Mouse (Mus musculus) hindbrain, embryonic 16.5 days (tissue): ENCODE data around the gene Wasf2. TPM values are rescaled to one million over a fixed set of nuclear protein-coding genes. Genes with fewer than 3 reads are reported as not detected.

ENCODE experiments used
- ATAC-seq: fragments of 200-750 bp; cut with Nextera tagmentation; 2 replicates; pipeline ENCODE4 v1.8.0; 2017; ENCODE audit warnings: moderate TSS enrichment, moderate library complexity
- H3K27ac ChIP-seq: fragments of 300-500 bp; sonication (generic); 2 replicates; pipeline ENCODE4 v1.5.1; 2014; ENCODE audit warnings: low read depth, mild to moderate bottlenecking, control low read depth, low read length, moderate library complexity
- H3K27me3 ChIP-seq: fragments of 300-500 bp; sonication (generic); replicated peaks from 2 replicates; pipeline ENCODE4 v1.6.1; 2014; ENCODE audit warnings: low read length; ENCODE audit not compliant: control insufficient read depth, insufficient read depth
- H3K36me3 ChIP-seq: fragments of 300-500 bp; sonication (generic); 2 replicates; pipeline ENCODE4 v1.6.1; 2014; ENCODE audit warnings: mild to moderate bottlenecking, low read length, moderate library complexity, mixed read lengths; ENCODE audit not compliant: control insufficient read depth, insufficient read depth
- H3K4me1 ChIP-seq: fragments of 300-500 bp; sonication (generic); 2 replicates; pipeline ENCODE4 v1.6.1; 2014; ENCODE audit warnings: low read depth, low read length; ENCODE audit not compliant: control insufficient read depth, insufficient read depth
- H3K4me2 ChIP-seq: fragments of 300-500 bp; sonication (generic); 2 replicates; pipeline ENCODE4 v1.6.1; 2014; ENCODE audit warnings: mild to moderate bottlenecking, low read length, control low read depth, moderate library complexity
- H3K4me3 ChIP-seq: fragments of 300-500 bp; sonication (generic); 2 replicates; pipeline ENCODE4 v1.5.1; 2014; ENCODE audit warnings: mild to moderate bottlenecking, low read length, control low read depth, moderate library complexity
- H3K9ac ChIP-seq: fragments of 300-500 bp; sonication (generic); 2 replicates; pipeline ENCODE4 v1.6.1; 2014; ENCODE audit warnings: low read depth, mild to moderate bottlenecking, control low read depth, low read length, moderate library complexity
- H3K9me3 ChIP-seq: fragments of 300-500 bp; sonication (generic); 2 replicates; pipeline ENCODE4 v1.6.1; 2014; ENCODE audit warnings: mild to moderate bottlenecking, low read length, moderate library complexity; ENCODE audit not compliant: control insufficient read depth
- WGBS: fragments of 180-500 bp; shearing (Covaris S2); extraction: QIAGEN DNeasy Blood & Tissue Kit; methylation state at CpG from one replicate; pipeline ENCODE4 v1.1.7; 2014; 5-methylcytosine and 5-hydroxymethylcytosine counted together
- polyA plus RNA-seq: library from polyadenylated mRNA; unstranded; fragments of >200 nt; fragmentation: Nextera tagmentation; extraction: Ambion mirVana; gene quantifications from 2 replicates; pipeline ENCODE4 v1.2.1, GENCODE M21; 2015

Wasf2 gene
- polyA plus RNA-seq, 1 experiment from 2014 or later: 23.2 TPM

DNA sequence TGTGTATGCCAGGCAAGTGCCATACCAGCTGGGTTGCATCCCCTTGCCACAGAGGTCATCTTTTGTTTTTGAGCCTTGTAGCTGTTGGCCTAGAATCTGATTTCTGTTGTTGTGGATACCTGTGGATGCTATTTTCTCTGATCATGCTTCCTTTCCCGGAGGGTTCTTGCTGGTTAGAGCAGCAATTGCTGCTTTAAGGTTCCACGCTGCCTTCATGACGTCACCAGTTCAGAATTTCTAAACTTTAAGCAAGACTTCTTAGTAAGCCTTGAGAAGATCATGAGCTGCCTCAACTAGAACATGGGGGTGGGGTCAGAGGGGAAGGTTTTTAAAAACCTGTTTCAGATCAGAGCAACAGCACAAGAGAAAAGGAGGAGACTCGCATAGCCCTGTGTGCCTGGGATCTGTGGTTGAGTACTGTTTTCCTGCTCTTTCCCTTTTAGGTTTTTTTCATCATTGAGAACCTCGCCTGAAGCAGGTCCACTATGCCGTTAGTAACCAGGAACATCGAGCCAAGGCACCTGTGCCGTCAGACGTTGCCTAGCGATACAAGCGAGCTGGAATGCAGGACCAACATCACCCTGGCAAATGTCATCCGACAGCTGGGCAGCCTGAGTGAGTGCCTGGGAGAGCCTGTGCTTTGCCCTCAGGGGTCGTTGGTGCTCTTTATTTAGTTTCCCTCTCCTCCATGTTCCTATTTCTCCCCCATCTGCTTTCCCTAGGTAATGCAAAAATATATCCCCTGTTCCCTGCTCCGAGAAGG is 45.9 kb downstream of the Wasf2 start:
- Histone ChIP-seq H3K4me1 (peaks cover 22% of the 10 kb centered on the region), H3K4me3 (no peak overlapping the region), H3K36me3 (no peaks in the 10 kb centered on the region), H3K9ac (peak overlapping the region; percentile 48), H3K27ac (peak overlapping the region; percentile 78), H3K27me3 (no peaks in the 10 kb centered on the region), H3K9me3 (no peaks in the 10 kb centered on the region), H3K4me2 (peak overlapping the region; percentile 38)
- 38% methylated on average over 14 of the region's 14 CpGs for WGBS
- peak; percentile 60 for ATAC-seq

- peak overlapping the region; percentile 48 for H3K9ac ChIP-seq
- peak; percentile 83 for ATAC-seq
- peaks cover 22% of the 10 kb centered on the region for H3K4me1 ChIP-seq
- H3K36me3 ChIP-seq: no peaks in the 10 kb centered on the region
- peak overlapping the region; percentile 6; the same call in 1 of the 2 replicates for H3K4me3 ChIP-seq
- peak overlapping the region; percentile 38 for H3K4me2 ChIP-seq
- no peaks in the 10 kb centered on the region for H3K27me3 ChIP-seq
- 45% methylated on average over 18 of the region's 18 CpGs for WGBS
- peak overlapping the region; percentile 78 for H3K27ac ChIP-seq
- no peaks in the 10 kb centered on the region for H3K9me3 ChIP-seq
Measured at GRCm38 (mm10) chr4:133176761-133177403, 46.6 kb downstream of the Wasf2 start.

DNA sequence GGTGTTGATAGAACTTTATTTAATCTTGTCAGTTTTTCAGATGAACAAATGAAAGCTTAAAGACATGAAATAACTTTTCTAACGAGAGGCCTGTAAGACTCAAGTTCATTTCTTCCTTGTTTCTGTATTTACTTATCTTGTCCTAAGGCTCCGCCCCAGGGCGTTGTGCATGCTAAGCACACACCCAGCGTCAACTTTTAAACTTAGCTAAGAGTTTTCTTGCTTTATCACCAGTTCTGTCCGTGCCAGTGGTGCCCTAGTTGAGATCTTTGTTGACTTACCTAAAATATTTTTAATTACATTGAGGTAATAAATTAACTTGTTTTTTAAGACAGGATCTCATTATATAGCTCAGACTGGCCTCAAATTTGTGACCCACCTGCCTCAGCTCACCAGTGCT is 48.0 kb downstream of the Wasf2 start:
- Histone ChIP-seq H3K27ac (no peak overlapping the region), H3K4me3 (no peak overlapping the region), H3K9me3 (no peaks in the 10 kb centered on the region), H3K27me3 (no peaks in the 10 kb centered on the region), H3K4me1 (peaks cover 22% of the 10 kb centered on the region), H3K9ac (no peak overlapping the region), H3K4me2 (no peak overlapping the region), H3K36me3 (no peaks in the 10 kb centered on the region)
- no peak for ATAC-seq
- WGBS: 94% methylated on average over 5 of the region's 5 CpGs

DNA sequence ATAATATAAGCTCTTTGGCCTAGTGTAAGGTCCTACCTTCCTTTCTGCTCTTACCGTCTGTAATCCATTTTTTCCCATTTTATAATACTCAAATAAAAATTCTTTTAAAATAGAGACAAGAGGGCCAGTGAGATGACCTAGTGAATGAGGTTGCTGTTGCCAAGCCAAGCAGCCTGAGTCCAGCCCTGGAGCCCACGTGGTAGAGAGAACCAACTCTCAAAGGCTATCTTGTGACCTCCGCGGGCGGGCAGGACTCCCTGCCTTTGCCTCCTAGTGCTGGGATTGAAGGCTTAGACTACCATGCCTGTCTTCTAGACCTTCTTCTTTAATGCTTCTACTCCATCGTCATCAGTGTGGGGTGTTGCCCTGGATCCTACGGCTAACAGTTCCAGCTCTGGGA is 49.0 kb downstream of the Wasf2 start:
- no peak overlapping the region for H3K27ac ChIP-seq
- H3K4me2 ChIP-seq: no peak overlapping the region
- peaks cover 22% of the 10 kb centered on the region for H3K4me1 ChIP-seq
- H3K36me3 ChIP-seq: no peaks in the 10 kb centered on the region
- no peaks in the 10 kb centered on the region for H3K27me3 ChIP-seq
- no peak overlapping the region for H3K9ac ChIP-seq
- no peaks in the 10 kb centered on the region for H3K9me3 ChIP-seq
- no peak for ATAC-seq
- H3K4me3 ChIP-seq: no peak overlapping the region
- WGBS: 92% methylated on average over 7 of the region's 7 CpGs

DNA sequence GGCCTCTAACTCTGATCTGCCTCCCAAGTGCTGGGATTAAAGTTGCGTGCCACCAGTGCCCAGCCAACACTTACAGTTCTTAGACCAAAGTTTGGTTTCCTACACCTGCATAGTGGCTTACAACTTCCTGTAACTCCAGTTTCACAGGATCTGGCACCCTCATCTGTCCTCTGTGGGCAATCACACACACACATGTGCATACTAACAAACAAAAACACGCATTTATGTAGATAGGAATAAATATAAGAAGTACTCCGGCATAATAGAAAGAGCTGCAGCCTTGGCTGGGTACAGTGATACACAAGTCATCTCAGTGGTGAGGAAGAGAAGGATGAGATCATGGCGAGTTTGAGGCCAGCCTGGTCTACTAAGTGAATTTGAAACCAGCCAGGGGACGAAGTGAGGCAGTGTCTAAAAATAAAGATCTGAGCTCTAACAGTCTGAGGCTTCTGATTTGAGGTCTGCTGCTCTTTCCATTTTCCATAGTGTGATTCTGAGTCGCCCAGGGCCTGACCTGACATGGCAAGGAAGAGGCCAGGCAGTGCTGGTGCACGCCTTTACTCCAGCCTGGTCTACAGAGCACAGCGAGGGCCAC is 52.2 kb downstream of the Wasf2 start:
- Histone ChIP-seq H3K9me3 (no peaks in the 10 kb centered on the region), H3K4me3 (no peak overlapping the region), H3K9ac (no peak overlapping the region), H3K4me2 (no peak overlapping the region), H3K4me1 (no peaks in the 10 kb centered on the region; the same call in 1 of the 2 replicates), H3K27me3 (no peaks in the 10 kb centered on the region), H3K36me3 (peaks cover 3% of the 10 kb centered on the region), H3K27ac (no peak overlapping the region)
- WGBS: 92% methylated on average over 8 of the region's 8 CpGs
- no peak for ATAC-seq

GRCm38 (mm10) chr4:133184031-133184897 is 54.0 kb downstream of the Wasf2 start:
- no peak for ATAC-seq
- H3K27ac ChIP-seq: peak overlapping the region; percentile 21; the same call in 1 of the 2 replicates
- no peak overlapping the region for H3K4me2 ChIP-seq
- no peak overlapping the region for H3K9ac ChIP-seq
- H3K4me1 ChIP-seq: no peaks in the 10 kb centered on the region
- no peak overlapping the region for H3K4me3 ChIP-seq
- H3K27me3 ChIP-seq: no peaks in the 10 kb centered on the region
- H3K9me3 ChIP-seq: no peaks in the 10 kb centered on the region
- peaks cover 3% of the 10 kb centered on the region for H3K36me3 ChIP-seq
- WGBS: 58% methylated on average over 14 of the region's 14 CpGs

- no peaks in the 10 kb centered on the region for H3K27me3 ChIP-seq
- no peak overlapping the region for H3K4me2 ChIP-seq
- peak overlapping the region; percentile 21 for H3K27ac ChIP-seq
- H3K4me1 ChIP-seq: no peaks in the 10 kb centered on the region
- no peak for ATAC-seq
- no peak overlapping the region for H3K9ac ChIP-seq
- WGBS: 48% methylated on average over 15 of the region's 15 CpGs
- no peak overlapping the region for H3K4me3 ChIP-seq
- H3K36me3 ChIP-seq: peaks cover 3% of the 10 kb centered on the region
- no peaks in the 10 kb centered on the region for H3K9me3 ChIP-seq
Measured at GRCm38 (mm10) chr4:133184898-133185665, 54.8 kb downstream of the Wasf2 start.

GRCm38 (mm10) chr4:133185893-133186292 is 55.6 kb downstream of the Wasf2 start:
- Histone ChIP-seq H3K9me3 (no peaks in the 10 kb centered on the region), H3K4me1 (no peaks in the 10 kb centered on the region), H3K27me3 (no peaks in the 10 kb centered on the region), H3K9ac (no peak overlapping the region), H3K4me3 (no peak overlapping the region), H3K36me3 (peaks cover 9% of the 10 kb centered on the region), H3K4me2 (no peak overlapping the region), H3K27ac (no peak overlapping the region)
- ATAC-seq: no peak
- WGBS: 82% methylated on average over 8 of the region's 8 CpGs
